Mouse (Mus musculus) lung, postnatal 10 days (tissue): ENCODE measurements at regions not wholly inside any gene's neighbourhood (a gene's known extent, or its start where the extent isn't known, plus 50 kb on each side); places are given as distances from the start of the nearest gene placed in this dataset.
A peak's percentile ranks its signal among the peaks of the same experiment; 100 is the strongest.

Source experiments
- DNase-seq: peaks from one replicate; pipeline ENCODE4 v3.0.0; 2021

DNA sequence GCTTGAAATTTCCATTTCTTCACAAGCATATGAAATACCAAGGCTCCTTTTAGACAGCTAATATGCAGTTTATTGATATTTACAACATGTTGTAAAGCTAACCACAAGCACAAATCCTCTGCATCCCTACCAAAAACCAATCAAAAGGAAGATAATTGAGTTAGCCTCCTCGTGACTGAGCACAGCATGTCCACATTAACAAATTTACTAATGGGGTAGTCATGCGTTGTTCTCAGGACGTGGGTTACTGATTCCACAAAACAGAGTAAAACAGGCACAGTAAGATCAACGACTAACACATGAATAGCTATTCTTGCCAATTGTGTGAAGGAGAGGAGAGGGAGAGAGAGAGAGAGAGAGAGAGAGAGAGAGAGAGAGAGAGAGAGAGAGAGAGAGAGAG, 169.3 kb upstream of the Lyplal1 start:
- no peak for DNase-seq

DNA sequence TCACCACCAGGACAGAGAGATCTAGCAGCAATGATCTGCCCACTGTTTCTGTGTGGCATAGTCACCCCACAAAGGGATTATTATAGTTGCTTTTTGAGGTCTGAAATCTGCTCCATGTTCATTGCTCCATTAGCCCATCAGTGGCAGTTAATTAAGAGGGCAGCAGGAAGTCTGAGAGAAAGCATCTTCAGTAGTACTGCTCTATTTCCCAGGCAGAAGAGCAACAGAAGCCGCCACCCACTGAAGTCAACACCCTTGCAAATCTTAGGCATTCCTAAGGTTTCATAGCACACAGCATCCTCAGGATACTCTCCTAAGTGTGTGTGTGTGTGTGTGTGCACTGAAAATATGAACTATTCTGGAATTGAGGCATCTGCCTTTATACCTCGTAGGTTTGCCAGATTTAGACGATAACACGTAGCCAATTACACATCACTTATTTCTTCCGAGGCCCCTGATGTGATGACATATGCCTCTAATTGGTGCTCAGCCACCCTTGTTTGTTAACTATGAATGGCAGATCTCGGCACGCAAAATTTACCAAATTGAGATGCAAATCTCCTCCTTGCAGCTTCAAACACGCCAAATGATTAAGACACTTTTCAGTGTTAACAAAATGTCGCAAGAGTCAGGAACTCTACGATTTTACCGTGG, 161.0 kb upstream of the Lyplal1 start:
- DNase-seq: no peak

DNA sequence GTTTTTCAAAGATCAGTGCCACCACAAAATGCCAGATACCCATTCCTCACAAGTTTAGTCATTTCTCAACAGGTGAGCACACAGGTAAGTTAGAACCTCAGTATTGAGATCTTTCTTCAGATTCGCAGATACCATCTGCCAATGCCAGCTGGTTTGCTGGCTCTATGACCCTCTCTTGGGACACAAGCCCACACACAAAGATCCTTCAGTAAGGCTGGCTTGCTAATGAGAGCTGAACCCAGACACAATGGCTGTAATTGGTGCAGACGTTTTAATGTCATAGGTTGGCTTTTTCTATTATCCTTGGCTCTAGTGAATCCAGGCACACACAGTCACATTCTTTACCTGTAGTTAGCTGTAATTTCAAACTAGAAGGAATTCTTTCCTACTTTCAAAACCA, 154.3 kb upstream of the Lyplal1 start:
- DNase-seq: no peak

DNA sequence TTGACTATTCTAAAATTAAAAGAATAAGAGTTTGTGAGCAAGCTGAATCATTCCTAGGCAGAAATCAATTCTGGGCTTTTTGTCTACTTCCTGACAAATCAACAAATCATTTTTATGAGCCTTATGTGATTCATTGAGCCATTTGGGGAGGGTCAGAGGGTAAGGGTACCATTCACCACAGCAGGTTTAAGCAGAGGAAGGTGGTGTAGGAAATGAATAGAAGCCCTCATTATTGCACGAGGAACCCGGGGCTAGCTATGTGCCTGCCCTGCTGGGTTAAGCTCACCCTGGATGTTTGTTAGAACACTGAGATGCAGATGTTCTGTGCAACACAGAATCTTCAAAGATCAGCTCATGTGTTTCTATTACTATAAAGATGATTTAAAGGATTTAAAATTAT, 150.2 kb upstream of the Lyplal1 start:
- no peak for DNase-seq

DNA sequence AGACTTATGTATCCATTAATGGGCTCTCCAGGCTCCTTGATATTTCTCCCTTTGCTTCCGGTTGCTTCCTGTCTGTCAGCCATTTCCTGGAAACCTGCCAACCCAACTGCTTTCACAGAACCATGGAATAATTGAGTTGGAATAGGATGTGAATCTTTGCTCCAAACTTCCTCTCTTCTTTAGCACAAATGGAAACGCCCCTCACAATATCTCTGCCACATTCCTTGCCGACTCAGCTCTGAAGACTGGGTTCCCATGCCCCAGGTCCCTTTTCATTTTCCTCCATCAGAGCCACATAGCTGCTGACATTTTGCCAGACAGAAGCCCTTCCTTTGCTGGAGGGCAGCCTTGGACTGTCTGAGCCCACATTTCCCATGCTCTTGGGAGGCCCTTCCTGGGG, 147.5 kb upstream of the Lyplal1 start:
- peak; percentile 73 for DNase-seq

DNA sequence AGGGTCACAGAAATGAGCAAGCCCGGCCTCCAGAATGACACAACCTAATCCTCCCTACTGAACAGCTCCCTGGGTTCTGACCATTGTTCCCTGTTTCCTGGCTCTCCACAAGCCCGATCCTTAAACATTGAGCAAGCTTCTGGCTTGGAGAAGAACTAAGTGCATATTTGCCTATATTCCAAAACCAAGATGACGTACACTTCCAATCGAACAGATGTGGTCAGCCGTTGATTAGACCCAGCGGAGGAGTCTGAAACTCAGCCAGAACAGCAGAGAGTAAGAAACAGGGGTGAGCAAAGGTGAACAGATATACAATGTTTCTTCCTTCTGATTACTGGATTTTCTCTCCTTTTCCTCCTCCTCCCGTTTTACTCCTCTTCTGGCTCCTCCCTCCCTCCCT, 146.8 kb upstream of the Lyplal1 start:
- DNase-seq: no peak

DNA sequence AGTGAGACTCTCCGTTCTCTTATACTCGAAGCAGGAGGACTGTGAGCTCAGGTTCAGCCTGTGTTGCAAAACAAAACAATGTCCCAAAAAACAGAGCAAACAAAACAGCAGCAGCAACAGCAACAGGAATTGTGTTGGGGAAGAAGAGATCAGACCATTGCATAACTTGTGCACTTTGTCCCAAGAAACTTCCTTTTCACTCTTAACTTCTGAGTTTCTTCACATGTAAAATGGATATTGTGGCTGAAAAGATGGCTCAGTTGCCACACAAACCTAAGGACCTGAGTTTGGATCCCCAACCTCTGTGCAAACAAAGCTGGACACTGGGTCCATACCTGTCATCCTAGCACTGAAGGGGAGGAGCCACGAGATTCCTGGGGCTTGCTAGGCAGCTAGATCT, 146.1 kb upstream of the Lyplal1 start:
- no peak for DNase-seq

DNA sequence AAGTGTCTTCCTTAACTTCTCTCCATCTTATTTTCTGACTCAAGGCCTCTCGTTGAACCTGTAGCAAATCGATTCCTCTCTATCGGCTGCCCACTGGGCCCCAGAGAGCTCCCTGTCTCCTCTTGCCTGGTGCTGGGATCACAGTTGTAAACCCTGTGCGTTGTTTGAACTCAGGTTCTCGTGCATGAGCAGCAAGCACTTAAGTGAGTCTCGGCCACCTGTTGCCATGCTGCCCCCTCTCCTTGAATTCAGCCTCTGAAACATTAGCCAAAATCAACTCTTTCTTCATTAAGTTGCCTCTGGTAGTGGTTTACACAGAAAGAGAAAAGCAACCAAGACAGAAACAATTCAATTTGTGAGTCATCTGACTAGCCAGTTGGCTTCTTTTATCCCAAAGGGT, 144.9 kb upstream of the Lyplal1 start:
- DNase-seq: no peak

DNA sequence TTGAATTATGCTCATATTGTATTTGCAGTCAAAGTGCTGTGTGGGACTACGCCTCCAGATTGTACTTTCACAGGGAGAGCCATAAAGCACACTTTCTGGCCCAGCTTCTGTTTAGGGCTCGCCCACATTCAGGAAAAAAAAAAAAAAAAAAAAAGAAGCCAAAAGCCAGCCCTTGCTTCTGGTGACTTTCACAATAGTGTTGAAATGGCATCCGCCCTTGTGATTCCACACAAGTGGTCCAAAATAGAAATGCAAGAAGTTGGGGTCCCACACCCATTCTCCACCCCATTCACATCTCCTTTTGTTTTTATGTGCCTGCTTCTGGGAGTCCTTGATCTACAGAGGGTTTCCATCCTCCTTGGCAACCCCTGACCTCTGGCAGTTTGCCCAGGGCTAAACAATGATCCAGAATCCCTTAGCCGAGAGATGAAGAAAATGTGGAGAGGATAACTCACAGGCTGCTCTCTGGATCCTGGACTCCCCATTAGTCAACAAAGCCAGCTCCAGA, 144.3 kb upstream of the Lyplal1 start:
- DNase-seq: peak; percentile 94

DNA sequence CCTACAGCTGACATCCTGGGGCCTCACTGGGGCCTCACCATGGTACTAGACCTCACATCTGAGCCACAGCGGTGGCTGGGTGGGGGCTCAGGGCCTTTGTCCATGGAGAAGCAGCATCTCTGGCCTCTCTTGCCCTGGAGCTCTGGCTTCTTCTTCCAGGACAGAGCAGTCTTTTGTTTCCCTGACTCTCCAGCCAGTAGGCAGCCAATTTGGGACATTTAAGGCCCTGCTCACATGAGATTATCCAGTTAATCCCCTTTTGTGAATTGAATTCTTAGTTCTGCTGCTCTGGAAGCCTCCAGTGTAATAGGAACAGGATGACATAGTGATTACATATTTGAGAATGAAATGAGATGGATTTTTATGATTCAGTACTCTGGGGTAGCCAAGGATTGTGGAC, 140.5 kb upstream of the Lyplal1 start:
- no peak for DNase-seq

DNA sequence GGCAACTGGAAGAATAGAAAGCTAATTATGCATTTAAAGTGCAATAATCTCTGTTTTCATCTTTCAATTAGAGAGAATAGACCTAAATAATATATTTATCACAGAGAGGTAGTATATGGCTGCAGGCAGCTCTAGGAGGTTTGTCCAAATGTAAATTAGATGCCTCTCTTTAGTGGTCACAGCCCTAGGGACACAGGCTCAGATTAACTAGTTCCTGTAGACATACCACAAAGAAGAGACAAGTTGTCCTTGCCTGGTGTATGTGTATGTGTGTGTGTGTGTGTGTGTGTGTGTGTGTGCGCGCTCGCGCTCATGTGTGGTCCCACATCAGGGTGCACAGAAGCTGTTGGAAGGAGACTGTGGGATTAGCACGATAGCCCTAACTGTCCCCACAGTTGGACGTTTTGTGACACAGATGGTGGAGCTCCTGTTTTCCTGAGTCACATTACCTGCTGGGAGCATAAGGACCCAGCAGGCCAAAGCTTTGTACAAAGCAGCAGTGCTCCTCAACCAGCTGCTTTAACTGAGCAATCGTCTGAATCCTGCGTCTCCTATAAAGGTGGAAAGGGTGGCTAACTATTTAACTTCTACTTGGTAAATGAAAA, 138.5 kb upstream of the Lyplal1 start:
- no peak for DNase-seq

DNA sequence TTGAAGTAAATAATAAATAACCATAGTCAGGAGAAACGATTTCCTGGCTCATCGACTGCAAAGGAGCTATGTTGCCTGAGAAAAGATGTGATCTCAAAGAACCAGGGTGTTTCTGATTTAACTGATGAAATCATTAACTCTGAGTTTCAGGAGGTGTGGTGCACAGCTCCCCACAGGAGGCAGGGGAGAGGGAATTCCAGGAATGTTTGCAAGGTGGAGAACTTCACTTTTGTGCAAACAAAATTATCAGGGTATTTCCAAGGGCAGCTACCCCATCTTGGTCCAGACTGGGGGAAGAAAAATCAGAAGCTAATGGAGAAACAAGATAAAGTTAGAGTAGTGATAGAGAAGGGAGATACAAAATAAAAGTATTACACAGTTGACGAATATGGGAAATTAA, 137.4 kb upstream of the Lyplal1 start:
- DNase-seq: no peak

DNA sequence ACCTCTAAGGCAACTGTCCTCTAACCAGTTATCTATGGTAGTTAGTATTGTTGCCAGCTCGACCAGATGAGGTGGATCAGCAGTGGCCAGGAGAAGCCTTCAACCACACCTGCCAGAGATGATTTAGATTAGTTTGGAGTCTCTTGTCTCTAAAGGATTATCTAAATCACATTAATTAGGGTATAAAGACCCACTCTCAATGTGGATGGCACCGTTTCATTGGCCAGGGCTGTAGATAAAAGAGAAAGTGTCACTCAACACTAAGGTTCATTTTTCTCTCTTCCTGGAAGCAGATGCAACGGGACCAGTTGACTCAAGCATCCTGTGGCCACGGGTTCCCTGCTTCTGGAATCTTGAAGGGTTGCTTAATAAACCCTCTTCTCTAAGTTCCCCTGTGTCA, 135.4 kb upstream of the Lyplal1 start:
- no peak for DNase-seq

DNA sequence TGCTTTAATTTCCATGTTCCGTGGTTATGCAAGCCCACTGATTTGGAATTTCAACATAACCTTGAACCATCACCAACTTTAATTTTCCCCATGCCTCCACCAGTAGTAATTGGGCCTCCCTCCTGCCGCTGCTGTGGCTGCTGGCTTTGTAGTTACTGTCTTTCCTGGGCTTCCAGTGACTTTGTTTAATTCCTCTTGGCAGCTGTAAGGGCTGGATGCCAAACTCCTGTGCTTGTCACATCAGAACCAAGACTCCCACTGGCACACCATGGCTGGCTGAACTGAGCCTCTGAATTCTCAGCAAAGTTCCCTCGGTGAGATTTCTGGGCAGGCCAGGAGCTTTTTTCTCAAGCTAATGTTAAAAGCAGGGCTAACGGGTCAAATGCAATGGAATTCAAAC, 133.2 kb upstream of the Lyplal1 start:
- DNase-seq: peak; percentile 74

DNA sequence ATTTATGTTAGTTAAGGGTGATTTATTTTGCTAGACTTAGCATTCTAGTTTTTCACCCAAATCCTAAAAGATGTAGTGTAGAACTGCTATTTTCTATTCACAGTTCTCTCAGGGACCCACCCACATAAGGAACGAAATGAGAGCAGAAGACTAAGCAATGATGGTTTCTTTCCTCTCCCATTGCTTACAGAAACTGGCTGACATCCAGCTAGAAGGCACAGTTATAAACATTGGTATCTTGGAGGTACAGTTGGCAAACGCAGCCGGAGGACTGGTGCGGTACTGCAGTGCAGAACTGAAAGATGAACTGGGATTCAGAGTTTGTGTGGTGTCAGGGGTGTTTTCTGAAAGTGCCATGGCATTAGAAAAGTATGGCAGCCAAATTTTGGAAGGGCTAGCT, 132.1 kb upstream of the Lyplal1 start:
- DNase-seq: no peak

DNA sequence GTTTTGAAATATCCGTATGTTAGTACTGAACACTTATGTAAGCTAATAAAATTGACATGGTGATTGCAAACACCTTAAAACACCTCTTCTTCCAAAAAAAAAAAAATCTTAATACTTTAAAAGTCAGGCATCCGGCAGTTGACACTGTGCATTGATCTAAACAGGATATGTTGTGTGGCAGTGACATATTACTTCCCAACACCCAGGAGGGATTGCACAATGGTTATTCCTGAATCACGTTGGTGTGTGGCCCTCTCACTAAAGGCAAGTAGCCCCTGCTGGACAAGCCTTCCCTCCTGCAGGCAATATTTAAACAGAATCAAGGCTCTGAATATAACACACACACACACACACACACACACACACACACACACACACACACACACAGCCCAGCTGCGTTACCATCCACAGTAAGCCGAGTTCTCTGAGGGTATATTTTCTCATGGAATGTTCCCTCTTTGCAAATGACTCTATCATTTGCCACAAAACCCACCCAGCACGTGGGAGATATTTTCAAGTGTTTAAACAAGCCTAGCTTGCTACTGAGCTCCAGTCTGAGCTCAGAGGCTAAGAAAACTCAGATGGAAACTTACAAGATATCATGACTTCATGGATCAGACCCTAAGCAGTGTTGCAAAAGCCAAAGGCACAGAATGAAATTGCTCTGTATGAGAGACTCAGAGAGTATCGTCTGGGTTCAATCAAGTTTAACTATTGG, 128.8 kb upstream of the Lyplal1 start:
- DNase-seq: no peak

DNA sequence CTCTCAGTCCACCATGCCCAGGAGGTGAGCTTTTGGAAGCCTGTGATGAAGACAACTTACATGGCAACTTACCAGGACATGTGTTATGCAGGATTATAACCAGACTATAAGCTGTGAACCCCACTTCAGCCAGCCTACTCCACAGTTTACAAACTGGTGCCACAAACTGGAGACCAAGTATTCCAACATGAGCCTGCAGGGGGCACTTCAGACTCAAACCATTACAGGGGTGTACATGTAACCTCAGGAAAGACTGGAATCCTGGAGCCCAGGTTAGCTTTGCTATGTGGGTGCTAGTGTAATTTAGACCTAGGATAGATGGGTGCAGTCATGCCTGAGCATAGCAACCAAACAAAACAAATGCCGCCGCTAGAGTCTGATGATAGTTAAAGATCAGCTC, 124.0 kb upstream of the Lyplal1 start:
- peak; percentile 32 for DNase-seq

DNA sequence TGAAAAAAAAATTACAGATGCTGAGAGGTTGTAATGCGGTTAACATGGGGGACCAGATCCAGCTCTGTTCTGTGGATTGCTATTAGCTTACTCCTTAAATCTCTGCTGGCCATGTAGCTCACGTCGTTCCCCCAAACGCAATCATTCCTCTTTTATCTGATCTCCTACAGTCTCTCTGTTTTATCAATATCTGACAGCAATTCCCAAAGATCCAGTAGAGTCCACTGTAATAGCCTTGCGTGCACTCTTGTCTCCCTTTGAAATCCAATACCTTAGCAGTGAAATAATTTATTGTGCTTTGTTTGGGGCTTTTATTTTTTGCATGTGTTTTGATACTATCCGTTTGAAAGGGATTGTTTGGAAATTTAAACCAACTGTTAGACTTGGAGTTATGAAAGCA, 120.4 kb upstream of the Lyplal1 start:
- no peak for DNase-seq

DNA sequence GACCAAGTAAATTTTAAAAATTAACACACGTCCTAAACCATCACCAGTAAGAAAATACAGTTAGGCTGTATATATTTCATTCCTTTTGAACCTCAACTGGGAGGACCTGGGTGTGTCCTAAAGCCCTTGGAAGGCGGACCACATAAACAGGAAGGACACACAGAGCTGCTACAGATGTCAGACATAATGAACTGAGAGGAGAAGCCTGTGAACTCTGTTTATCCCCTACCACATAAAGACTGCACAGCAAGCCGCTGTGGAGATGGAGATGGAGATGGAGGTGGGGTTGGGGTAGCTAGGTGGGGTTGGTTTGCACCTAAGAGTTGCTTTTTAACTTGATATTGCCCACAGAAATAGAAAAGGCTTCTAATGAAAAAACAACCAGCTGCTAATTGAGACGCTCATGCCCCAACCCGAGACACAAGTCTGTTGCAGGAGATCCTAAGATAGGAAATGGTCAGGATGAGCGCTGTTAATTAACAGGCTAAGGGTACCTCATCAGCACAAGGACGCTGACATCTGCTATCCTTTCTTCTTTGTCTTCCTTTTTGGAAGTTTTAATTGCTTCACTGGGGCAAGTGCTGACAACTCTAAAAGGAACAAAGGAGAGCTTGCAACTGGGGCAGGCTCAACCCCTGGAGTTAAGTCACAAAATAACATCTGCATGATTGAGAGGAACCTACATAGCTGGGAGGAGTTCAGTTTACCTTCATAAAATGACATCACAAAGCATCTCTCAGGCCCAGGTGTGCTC, 119.3 kb upstream of the Lyplal1 start:
- DNase-seq: peak; percentile 47

DNA sequence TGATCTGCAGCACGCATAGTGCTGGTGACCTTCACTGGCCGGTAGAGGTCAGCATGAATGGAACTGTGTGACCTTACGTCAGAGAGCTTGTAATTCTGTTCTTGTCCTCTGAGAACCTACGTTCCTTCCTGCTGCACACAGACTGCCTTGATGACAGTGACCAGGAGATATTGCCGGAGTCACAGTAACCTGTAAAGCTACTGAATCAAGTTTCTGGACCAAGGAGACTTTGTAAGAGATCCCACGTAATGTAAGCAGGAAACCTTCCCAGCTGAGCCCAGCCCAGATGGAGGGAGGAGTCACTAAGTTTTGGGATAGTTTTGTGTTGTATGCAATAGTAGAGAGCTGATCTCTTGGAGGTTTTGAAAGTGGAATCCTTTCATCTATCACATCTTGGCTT, 117.4 kb upstream of the Lyplal1 start:
- no peak for DNase-seq

DNA sequence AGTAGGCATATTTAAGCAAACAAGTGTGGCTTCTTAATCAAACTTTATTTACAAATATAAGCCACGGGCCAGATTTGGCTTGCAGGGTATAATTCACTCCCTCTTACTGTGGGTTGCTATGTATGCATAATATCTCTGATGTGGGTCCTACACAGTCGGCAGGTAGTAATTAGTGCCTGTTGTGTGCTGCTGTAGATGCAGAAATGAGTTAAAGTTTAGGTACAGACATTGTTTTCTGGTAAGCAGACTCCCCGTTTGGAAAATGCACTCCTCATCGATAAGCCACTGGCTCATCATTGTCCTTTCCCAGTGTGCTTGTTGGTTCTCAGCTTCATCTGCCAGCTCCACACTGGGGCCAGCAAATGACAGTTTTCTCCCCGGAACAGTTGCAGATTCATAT, 113.4 kb upstream of the Lyplal1 start:
- no peak for DNase-seq

DNA sequence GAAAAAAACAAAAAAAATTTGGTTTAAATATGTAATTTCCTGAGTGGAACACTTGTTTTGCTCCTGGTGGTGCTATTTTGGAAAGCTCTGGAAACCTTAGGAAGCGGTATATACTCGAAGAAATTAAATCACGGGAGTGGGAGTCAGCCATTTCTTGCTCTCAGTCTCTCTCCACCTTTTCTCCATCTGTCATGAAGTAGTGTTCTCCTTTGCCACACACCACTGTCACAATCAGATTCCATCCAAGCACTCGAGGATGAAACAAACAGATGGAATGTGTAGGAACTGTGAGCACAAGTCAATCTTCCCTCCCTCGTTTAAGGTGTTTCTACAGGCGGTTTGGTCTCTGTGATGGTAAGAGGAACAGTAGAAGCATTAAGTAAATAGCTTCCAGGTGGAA, 112.7 kb upstream of the Lyplal1 start:
- no peak for DNase-seq

DNA sequence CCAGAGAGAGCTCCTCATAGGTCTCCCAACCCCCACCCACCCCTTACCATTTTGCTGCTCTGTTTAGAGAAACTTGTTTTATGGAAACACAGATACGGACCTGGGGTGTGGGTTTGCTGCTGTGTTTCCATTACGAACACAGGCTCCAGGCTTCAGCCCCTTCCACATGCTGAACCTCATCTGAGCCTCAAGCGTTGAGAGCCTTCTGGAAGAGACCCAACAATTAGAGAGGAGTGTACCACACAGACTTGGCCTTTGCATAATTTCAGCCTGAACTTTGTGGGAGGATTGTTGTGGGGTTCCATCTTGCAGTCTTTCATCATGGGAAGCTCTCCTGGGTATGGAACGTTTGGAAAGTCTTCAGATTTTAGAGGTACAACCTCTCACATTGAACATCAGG, 111.3 kb upstream of the Lyplal1 start:
- DNase-seq: no peak

DNA sequence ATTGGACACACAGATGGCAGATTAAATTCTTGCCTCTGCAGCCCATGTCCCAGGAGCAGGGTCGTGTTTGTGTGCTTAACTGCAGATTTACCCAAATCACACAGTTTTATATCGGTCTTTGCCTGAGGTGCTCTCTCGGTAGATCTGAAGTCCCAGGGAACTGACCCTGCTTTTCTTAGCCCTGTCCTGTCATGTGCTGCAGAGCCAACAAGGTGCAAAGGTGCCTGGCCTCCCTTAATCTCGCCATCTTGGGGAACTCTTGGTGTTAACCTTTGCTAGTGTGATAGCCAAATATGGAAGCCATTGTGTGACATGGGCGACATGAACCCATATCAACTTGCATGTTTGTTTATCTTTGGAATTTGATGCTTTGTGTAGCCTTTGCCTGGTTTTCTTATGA, 107.1 kb upstream of the Lyplal1 start:
- no peak for DNase-seq
